Mouse (Mus musculus): ENCODE data around the gene Auts2. TPM values are rescaled to one million over a fixed set of nuclear protein-coding genes. Genes with fewer than 3 reads are reported as not detected.

Gene Auts2
- polyA plus RNA-seq, 1 experiment from 2014 or later: 14.7 TPM

DNA sequence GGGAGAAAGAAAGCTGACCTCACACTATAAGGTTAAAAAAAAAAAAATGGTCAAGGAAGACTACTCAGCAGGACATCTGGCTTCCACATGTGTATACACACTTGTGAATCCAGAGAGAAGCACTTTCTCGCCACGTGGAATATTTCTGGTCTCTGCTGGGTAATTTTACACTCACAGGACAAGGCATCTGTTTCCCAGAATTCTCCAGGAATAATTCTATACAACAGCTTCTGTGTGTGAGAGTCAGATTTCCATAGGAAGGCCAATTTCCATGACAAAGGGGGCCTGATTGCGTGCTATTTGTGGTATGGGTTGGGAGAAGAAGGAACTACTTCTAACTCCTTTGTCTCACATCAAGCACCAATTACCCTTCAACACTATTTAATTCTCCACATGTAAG lies 1016.5 kb downstream of the Auts2 start:
- Histone ChIP-seq H3K4me1 (ENCODE audit: control insufficient read depth, insufficient read depth, low read length) (peaks cover 41% of the 10 kb centered on the region), H3K4me2 (ENCODE audit: low read depth, low read length) (no peak overlapping the region), H3K27ac (ENCODE audit: low read length) (no peak overlapping the region), H3K27me3 (replicated peaks; ENCODE audit: control insufficient read depth, insufficient read depth, low read length) (no peaks in the 10 kb centered on the region), H3K4me3 (ENCODE audit: low read length) (no peak overlapping the region), H3K9ac (ENCODE audit: low read depth, low read length) (no peak overlapping the region), H3K36me3 (ENCODE audit: control insufficient read depth, insufficient read depth, low read length) (no peaks in the 10 kb centered on the region), H3K9me3 (ENCODE audit: control insufficient read depth, low read length) (no peaks in the 10 kb centered on the region)
- WGBS: 51% methylated on average over 3 of the region's 3 CpGs
- no peak for ATAC-seq

DNA sequence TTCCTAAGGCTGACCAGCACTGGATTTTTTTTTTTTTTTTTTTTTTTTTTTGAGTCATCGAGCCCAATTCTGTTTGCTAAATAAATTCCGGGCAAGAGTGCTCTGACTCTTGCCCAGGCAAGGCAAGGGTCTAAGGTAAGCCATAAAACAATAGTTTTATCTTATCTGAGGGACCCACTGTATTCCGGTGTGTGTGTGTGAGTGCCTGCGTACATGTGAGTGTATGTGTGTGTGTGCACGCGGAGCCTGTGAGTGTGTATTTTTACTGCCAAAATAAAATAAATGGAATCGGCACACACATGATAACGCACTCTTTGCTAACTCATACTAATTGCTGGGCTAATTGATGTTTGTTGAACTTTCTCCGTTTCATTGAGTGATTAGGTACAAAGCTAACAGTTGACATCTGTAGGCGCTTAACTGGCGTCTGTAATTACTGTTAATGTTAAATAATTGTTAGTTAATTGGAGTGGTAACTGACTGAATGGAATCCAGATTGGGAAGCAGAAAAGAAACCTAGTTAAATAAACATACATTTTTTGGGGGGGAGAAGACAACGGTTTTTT lies 1018.2 kb downstream of the Auts2 start:
- Histone ChIP-seq H3K27ac (ENCODE audit: low read length) (no peak overlapping the region), H3K27me3 (replicated peaks; ENCODE audit: control insufficient read depth, insufficient read depth, low read length) (no peaks in the 10 kb centered on the region), H3K9ac (ENCODE audit: low read depth, low read length) (no peak overlapping the region), H3K4me2 (ENCODE audit: low read depth, low read length) (0 out of 2 replicates have a peak overlapping the region, but pooled peaks have one; percentile 6), H3K4me1 (ENCODE audit: control insufficient read depth, insufficient read depth, low read length) (peaks cover 42% of the 10 kb centered on the region), H3K9me3 (ENCODE audit: control insufficient read depth, low read length) (no peaks in the 10 kb centered on the region), H3K36me3 (ENCODE audit: control insufficient read depth, insufficient read depth, low read length) (no peaks in the 10 kb centered on the region), H3K4me3 (ENCODE audit: low read length) (no peak overlapping the region)
- 49% methylated on average over 12 of the region's 12 CpGs for WGBS
- ATAC-seq: peak; percentile 84

DNA sequence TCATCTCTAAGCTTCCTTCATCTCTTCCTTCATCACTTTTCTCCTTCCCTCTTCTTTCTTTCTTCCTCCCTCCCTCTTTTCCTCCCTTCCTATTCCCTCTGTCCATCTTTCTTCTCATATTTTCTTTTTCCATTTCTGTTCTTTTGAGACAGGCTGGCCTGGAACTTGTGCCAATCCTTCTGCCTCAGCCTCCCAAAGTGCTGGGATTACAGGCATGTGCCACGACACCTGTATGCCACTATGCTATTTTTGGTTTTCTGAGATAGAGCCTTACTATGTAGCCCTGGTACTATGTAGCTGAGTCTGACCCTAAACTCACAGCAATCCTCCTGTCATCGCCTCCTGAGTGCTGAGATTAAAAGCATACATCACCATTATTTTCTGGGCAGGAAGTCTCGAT lies 1023.6 kb downstream of the Auts2 start:
- H3K9me3 ChIP-seq (ENCODE audit: control insufficient read depth, low read length): no peaks in the 10 kb centered on the region

GRCm38 (mm10) chr5:131517677-131518076 lies 1025.5 kb downstream of the Auts2 start:
- Histone ChIP-seq H3K4me1 (ENCODE audit: control insufficient read depth, insufficient read depth, low read length) (peaks cover 21% of the 10 kb centered on the region), H3K27me3 (replicated peaks; ENCODE audit: control insufficient read depth, insufficient read depth, low read length) (no peaks in the 10 kb centered on the region), H3K9ac (ENCODE audit: low read depth, low read length) (no peak overlapping the region), H3K4me3 (ENCODE audit: low read length) (no peak overlapping the region), H3K36me3 (ENCODE audit: control insufficient read depth, insufficient read depth, low read length) (no peaks in the 10 kb centered on the region), H3K27ac (ENCODE audit: low read length) (no peak overlapping the region), H3K9me3 (ENCODE audit: control insufficient read depth, low read length) (no peaks in the 10 kb centered on the region), H3K4me2 (ENCODE audit: low read depth, low read length) (no peak overlapping the region)
- 72% methylated on average over 4 of the region's 4 CpGs for WGBS
- ATAC-seq: no peak

More for the DNA sequence above, 1023.6 kb downstream of the Auts2 start:
- Histone ChIP-seq H3K4me3 (ENCODE audit: low read length) (no peak overlapping the region), H3K27ac (ENCODE audit: low read length) (no peak overlapping the region), H3K9ac (ENCODE audit: low read depth, low read length) (no peak overlapping the region), H3K27me3 (replicated peaks; ENCODE audit: control insufficient read depth, insufficient read depth, low read length) (no peaks in the 10 kb centered on the region), H3K4me1 (ENCODE audit: control insufficient read depth, insufficient read depth, low read length) (peaks cover 27% of the 10 kb centered on the region), H3K36me3 (ENCODE audit: control insufficient read depth, insufficient read depth, low read length) (no peaks in the 10 kb centered on the region), H3K4me2 (ENCODE audit: low read depth, low read length) (no peak overlapping the region)
- 93% methylated on average over 3 of the region's 3 CpGs for WGBS
- ATAC-seq: no peak

GRCm38 (mm10) chr5:131515707-131516407 lies 1027.3 kb downstream of the Auts2 start:
- no peak overlapping the region for H3K4me2 ChIP-seq (ENCODE audit: low read depth, low read length)
- ATAC-seq: peak; percentile 78
- H3K4me3 ChIP-seq (ENCODE audit: low read length): no peak overlapping the region
- peaks cover 14% of the 10 kb centered on the region for H3K4me1 ChIP-seq (ENCODE audit: control insufficient read depth, insufficient read depth, low read length)
- WGBS: 19% methylated on average over 14 of the region's 14 CpGs
- H3K36me3 ChIP-seq (ENCODE audit: control insufficient read depth, insufficient read depth, low read length): no peaks in the 10 kb centered on the region
- no peak overlapping the region for H3K9ac ChIP-seq (ENCODE audit: low read depth, low read length)
- H3K9me3 ChIP-seq (ENCODE audit: control insufficient read depth, low read length): no peaks in the 10 kb centered on the region
- H3K27ac ChIP-seq (ENCODE audit: low read length): no peak overlapping the region
- no peaks in the 10 kb centered on the region for H3K27me3 ChIP-seq (replicated peaks; ENCODE audit: control insufficient read depth, insufficient read depth, low read length)

GRCm38 (mm10) chr5:131513753-131514152 lies 1029.4 kb downstream of the Auts2 start:
- no peak overlapping the region for H3K27ac ChIP-seq (ENCODE audit: low read length)
- H3K4me3 ChIP-seq (ENCODE audit: low read length): no peak overlapping the region
- ATAC-seq: no peak
- H3K27me3 ChIP-seq (replicated peaks; ENCODE audit: control insufficient read depth, insufficient read depth, low read length): no peaks in the 10 kb centered on the region
- no peaks in the 10 kb centered on the region for H3K36me3 ChIP-seq (ENCODE audit: control insufficient read depth, insufficient read depth, low read length)
- WGBS: 69% methylated on average over 3 of the region's 3 CpGs
- H3K9ac ChIP-seq (ENCODE audit: low read depth, low read length): no peak overlapping the region
- peaks cover 9% of the 10 kb centered on the region for H3K4me1 ChIP-seq (ENCODE audit: control insufficient read depth, insufficient read depth, low read length)
- no peaks in the 10 kb centered on the region for H3K9me3 ChIP-seq (ENCODE audit: control insufficient read depth, low read length)
- H3K4me2 ChIP-seq (ENCODE audit: low read depth, low read length): no peak overlapping the region

GRCm38 (mm10) chr5:131512617-131513016 lies 1030.5 kb downstream of the Auts2 start:
- Histone ChIP-seq H3K4me3 (ENCODE audit: low read length) (no peak overlapping the region), H3K9me3 (ENCODE audit: control insufficient read depth, low read length) (no peaks in the 10 kb centered on the region), H3K27ac (ENCODE audit: low read length) (no peak overlapping the region), H3K4me1 (ENCODE audit: control insufficient read depth, insufficient read depth, low read length) (peaks cover 9% of the 10 kb centered on the region), H3K27me3 (replicated peaks; ENCODE audit: control insufficient read depth, insufficient read depth, low read length) (no peaks in the 10 kb centered on the region), H3K36me3 (ENCODE audit: control insufficient read depth, insufficient read depth, low read length) (no peaks in the 10 kb centered on the region), H3K9ac (ENCODE audit: low read depth, low read length) (no peak overlapping the region), H3K4me2 (ENCODE audit: low read depth, low read length) (no peak overlapping the region)
- 83% methylated on average over 10 of the region's 10 CpGs for whole genome bisulfite sequencing
- no peak for ATAC-seq

DNA sequence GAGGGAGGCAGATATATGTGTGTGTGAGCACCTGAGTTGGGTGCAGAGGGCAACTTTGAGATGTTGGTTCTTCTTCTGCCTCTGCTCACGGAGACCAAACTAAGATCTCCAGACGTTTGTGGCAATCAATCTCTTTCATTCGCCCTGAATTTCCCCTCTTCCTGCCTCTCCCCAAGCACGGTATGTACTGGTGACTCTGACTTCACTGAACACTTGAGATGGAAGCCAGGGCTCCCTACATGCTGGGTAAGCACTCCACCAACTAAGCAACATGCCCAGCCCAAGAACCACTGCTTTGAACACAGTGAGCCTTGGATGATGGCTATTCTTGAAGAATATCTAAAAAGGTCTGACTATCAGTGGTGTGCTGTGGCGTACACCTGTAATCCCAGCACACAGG lies 1032.5 kb downstream of the Auts2 start:
- no peaks in the 10 kb centered on the region for H3K36me3 ChIP-seq (ENCODE audit: control insufficient read depth, insufficient read depth, low read length)
- peaks cover 3% of the 10 kb centered on the region for H3K4me1 ChIP-seq (ENCODE audit: control insufficient read depth, insufficient read depth, low read length)
- no peaks in the 10 kb centered on the region for H3K27me3 ChIP-seq (replicated peaks; ENCODE audit: control insufficient read depth, insufficient read depth, low read length)
- no peak overlapping the region for H3K9ac ChIP-seq (ENCODE audit: low read depth, low read length)
- H3K27ac ChIP-seq (ENCODE audit: low read length): no peak overlapping the region
- no peak overlapping the region for H3K4me2 ChIP-seq (ENCODE audit: low read depth, low read length)
- ATAC-seq: no peak
- no peaks in the 10 kb centered on the region for H3K9me3 ChIP-seq (ENCODE audit: control insufficient read depth, low read length)
- H3K4me3 ChIP-seq (ENCODE audit: low read length): no peak overlapping the region
- 62% methylated on average over 5 of the region's 5 CpGs for WGBS

GRCm38 (mm10) chr5:131509315-131509714 lies 1033.8 kb downstream of the Auts2 start:
- 81% methylated on average over 4 of the region's 4 CpGs for WGBS
- ATAC-seq: no peak
- H3K4me2 ChIP-seq (ENCODE audit: low read depth, low read length): no peak overlapping the region

More at GRCm38 (mm10) chr5:131509315-131509714, 1033.8 kb downstream of the Auts2 start:
- Histone ChIP-seq H3K9me3 (ENCODE audit: control insufficient read depth, low read length) (no peaks in the 10 kb centered on the region), H3K9ac (ENCODE audit: low read depth, low read length) (no peak overlapping the region), H3K36me3 (ENCODE audit: control insufficient read depth, insufficient read depth, low read length) (no peaks in the 10 kb centered on the region), H3K4me3 (ENCODE audit: low read length) (no peak overlapping the region), H3K27me3 (replicated peaks; ENCODE audit: control insufficient read depth, insufficient read depth, low read length) (no peaks in the 10 kb centered on the region), H3K27ac (ENCODE audit: low read length) (no peak overlapping the region), H3K4me1 (ENCODE audit: control insufficient read depth, insufficient read depth, low read length) (no peaks in the 10 kb centered on the region)
